Mouse (Mus musculus): ENCODE measurements around the gene Taf6.

DNA sequence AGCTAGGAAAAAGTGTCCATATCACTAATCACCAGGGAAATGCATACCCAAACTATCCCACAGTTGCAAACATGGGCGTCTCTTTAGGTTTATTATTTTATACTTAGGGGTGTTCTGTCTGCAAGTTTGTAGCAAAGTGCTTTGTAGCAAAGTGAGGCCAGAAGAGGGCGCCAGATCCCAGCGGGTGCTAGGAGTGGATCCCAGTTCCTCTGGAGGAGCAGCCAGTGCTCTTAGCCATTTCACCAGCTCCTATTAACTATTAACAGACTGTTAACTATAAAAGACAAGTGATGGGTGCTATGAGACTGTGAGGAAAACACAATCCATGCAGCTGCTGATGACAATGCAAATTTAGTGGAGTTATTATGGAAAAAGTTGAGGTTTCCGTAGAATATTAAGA, 34.9 kb upstream of the Taf6 start:
- peak; percentile 92 for TF ChIP-seq CTCF (conservative IDR thresholded peaks at IDR 0.05; ENCODE audit: insufficient read depth, insufficient read length, low read depth, low read length)
- TF ChIP-seq POLR2A (IDR thresholded peaks at IDR 0.05; ENCODE audit: low read depth, low read length): no peak
